Mouse (Mus musculus) lung, postnatal 0 days (tissue): ENCODE measurements around the gene Pts.

Experiments used
- CTCF ChIP-seq: IDR thresholded peaks from 2 replicates; pipeline ENCODE4 v1.5.1; 2016; ENCODE audit warnings: antibody characterized with exemption, mild to moderate bottlenecking
- EP300 ChIP-seq: IDR thresholded peaks from 2 replicates; pipeline ENCODE4 v1.6.1; 2016; ENCODE audit warnings: antibody characterized with exemption, mild to moderate bottlenecking, control low read depth

GRCm38 (mm10) chr9:50497076-50497475, 31.4 kb downstream of the Pts start:
- no peak; the same call in 1 of the 2 replicates for TF ChIP-seq EP300
- TF ChIP-seq CTCF = no peak
